Mouse (Mus musculus) frontal cortex, postnatal 14 days (tissue): Measurements from ENCODE around the gene Galk1.

Source experiments
- DNase-seq, 2 experiments: peaks; one replicate each; pipeline ENCODE4 v3.0.0; 2022; ENCODE audit warnings: low spot score in 2 of 2

Gene Galk1

GRCm38 (mm10) chr11:115982472-115982871, 30.0 kb downstream of the Galk1 start:
- DNase-seq, result no peak

- DNase-seq, result no peak
Measured at GRCm38 (mm10) chr11:115975544-115975943, 37.0 kb downstream of the Galk1 start.

GRCm38 (mm10) chr11:115975083-115975420, 37.5 kb downstream of the Galk1 start:
- no peak for DNase-seq

DNA sequence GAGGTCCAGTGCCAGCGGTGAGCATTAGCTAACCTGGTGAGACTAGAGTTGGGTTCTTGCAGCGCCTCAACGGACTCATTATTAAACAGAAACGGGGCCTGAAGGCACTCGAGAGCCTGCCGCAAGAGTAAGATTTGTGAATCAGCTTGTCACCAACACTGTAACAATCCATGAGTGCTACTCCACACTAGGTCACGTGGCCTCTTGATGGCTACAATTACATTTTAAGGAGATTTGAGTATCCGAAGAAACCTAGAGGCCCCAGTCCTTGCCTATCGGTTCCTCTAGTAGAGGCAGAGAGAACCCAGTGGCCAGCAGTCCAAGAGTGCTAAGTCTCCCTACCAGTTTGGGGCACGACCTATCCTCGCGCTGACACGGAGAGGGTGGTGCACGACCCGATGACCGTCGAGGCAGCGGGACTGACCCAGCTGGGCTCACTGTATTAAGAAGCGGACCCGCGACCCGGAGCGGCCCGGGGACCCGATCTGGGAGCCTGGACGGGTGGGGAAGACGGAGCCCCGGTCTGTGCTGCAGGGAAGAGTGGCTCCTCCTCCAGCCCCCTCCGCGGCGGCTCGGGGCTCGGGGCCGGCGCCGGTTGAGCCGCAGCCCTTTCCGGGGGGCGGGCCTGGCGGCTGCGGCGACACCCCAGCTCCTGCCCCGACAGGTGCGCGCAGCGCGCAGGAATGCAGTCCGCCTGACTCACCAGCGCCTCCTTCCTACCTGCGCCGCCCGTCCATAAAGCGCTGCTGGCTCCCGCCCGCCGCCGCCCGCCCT, 38.0 kb downstream of the Galk1 start, which contains the start of gene Itgb4:
Gene Itgb4 (plus strand): TSS at position 401 of the 774 bp plus-strand sequence.
- DNase-seq, result no peak

DNA sequence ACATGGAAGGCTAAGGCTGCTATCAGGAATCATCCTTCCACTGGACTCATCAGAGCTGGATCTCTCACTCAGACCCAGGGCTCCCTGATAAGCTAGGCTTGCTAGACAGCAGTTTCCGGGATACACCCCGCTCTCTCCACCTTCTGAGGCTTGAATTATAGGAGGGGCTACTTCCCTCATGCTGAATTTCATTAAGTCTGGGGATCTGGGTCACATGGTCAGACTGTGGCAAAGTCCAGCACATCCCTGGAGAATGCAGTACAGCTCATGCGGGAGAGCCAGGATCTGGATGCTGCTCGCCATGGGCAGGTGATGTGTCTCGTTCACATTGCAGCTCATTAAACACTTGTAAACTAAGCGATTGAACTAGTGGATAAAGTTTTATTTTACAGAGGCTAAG, 41.5 kb downstream of the Galk1 start:
- DNase-seq, result no peak

- no peak for DNase-seq
Measured at GRCm38 (mm10) chr11:115970006-115970673, 42.4 kb downstream of the Galk1 start.

GRCm38 (mm10) chr11:115968731-115969405, 43.7 kb downstream of the Galk1 start:
- DNase-seq, result no peak

GRCm38 (mm10) chr11:115964977-115965604, 47.4 kb downstream of the Galk1 start:
- no peak for DNase-seq

- DNase-seq, result no peak
Measured at GRCm38 (mm10) chr11:115962651-115963412, 49.7 kb downstream of the Galk1 start.

DNA sequence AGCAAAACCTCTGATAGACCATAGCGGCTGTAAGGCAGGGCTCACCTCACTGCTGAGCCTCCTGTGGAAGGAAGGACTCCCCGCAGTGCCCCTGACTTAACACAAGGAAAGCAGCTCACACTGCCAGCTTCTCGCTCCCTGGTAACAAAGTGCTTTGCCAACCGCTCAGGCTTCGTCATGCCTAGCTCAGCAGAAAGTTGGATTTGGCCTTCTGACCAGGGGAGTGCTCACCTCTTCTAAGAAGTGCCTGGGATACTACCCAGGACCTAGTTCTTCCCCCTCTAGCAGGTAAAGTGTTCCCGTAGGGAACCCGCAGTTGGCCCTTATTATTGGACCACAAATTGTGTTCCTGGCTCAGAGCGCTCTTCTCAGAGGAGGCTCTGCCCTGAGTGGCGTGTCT, 53.5 kb downstream of the Galk1 start:
- no peak for DNase-seq
